Mouse (Mus musculus) ZHBTc4 (cell line): ENCODE measurements around the gene Gdpd3.

Experiments
- DNase-seq: peaks from one replicate; pipeline ENCODE4 v3.0.0-alpha.2; 2011; ENCODE audit warnings: low read depth, low spot score

Gdpd3 gene

GRCm38 (mm10) chr7:126786142-126786541 is 20.0 kb downstream of the Gdpd3 start:
- no peak for DNase-seq

- DNase-seq = no peak
Observed at GRCm38 (mm10) chr7:126789141-126789540, 23.0 kb downstream of the Gdpd3 start.

GRCm38 (mm10) chr7:126791851-126792720 is 26.0 kb downstream of the Gdpd3 start, which contains the start of gene Ppp4c:
TSS of gene Ppp4c (minus strand) at chr7:126792496.
- DNase-seq = peak; percentile 99

- no peak for DNase-seq
Observed at GRCm38 (mm10) chr7:126792721-126793443, 26.7 kb downstream of the Gdpd3 start.

- DNase-seq = no peak
Observed at GRCm38 (mm10) chr7:126793456-126794270, 27.5 kb downstream of the Gdpd3 start.

GRCm38 (mm10) chr7:126794271-126794605 is 28.1 kb downstream of the Gdpd3 start:
- no peak for DNase-seq

- DNase-seq = peak; percentile 53
Observed at GRCm38 (mm10) chr7:126795387-126796317, 29.5 kb downstream of the Gdpd3 start.

- DNase-seq = peak; percentile 55
Observed at GRCm38 (mm10) chr7:126796350-126796932, 30.3 kb downstream of the Gdpd3 start.

- DNase-seq = no peak
Observed at GRCm38 (mm10) chr7:126797411-126798126, 31.4 kb downstream of the Gdpd3 start, which contains the start of gene Fam57b. TSS of gene Fam57b (plus strand) at chr7:126797668.

GRCm38 (mm10) chr7:126798127-126799049 is 32.3 kb downstream of the Gdpd3 start:
- DNase-seq = peak; percentile 50

- peak; percentile 99 for DNase-seq
Observed at GRCm38 (mm10) chr7:126799050-126799467, 32.9 kb downstream of the Gdpd3 start.

GRCm38 (mm10) chr7:126799468-126800268 is 33.5 kb downstream of the Gdpd3 start:
- DNase-seq = peak; percentile 96

GRCm38 (mm10) chr7:126800269-126801056 is 34.3 kb downstream of the Gdpd3 start:
- no peak for DNase-seq

GRCm38 (mm10) chr7:126801057-126801422 is 34.9 kb downstream of the Gdpd3 start:
- no peak for DNase-seq

GRCm38 (mm10) chr7:126802134-126802889 is 36.2 kb downstream of the Gdpd3 start:
- no peak for DNase-seq

- no peak for DNase-seq
Observed at GRCm38 (mm10) chr7:126803181-126803580, 37.0 kb downstream of the Gdpd3 start.
